Mouse (Mus musculus) stomach, postnatal 0 days (tissue): Measurements from ENCODE around the gene Tgfbr2.

Experiments
- CTCF ChIP-seq: IDR thresholded peaks from 2 replicates; pipeline ENCODE4 v1.5.1; 2016; ENCODE audit warnings: antibody characterized with exemption, low read depth, mild to moderate bottlenecking, moderate library complexity
- EP300 ChIP-seq: optimal IDR thresholded peaks from 2 replicates; pipeline ENCODE3; 2016; ENCODE audit warnings: antibody characterized with exemption

DNA sequence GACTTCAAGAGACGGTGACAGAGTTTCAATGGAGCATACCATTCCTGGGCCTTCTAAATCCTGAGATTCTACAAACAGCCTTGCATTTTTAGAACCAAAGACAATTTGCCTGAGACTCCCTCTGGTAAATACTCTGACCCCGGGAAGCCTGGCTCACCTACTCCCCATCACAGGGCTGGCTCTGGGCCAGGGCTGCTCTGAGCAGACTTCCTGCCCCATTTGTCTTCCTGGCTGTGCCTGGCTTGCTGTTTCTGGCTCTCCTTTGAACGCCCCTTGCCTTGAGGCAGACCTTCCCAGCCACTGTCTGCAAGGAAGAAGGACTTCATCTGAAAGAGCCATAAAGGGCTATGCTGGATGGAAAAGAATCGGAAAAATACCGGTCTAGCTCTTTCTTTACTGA lies 83.2 kb downstream of the Tgfbr2 start:
- TF ChIP-seq CTCF (no peak), EP300 (no peak)
